Mouse (Mus musculus) heart, postnatal 0 days (tissue): ENCODE measurements at regions not wholly inside any gene's neighbourhood (a gene's known extent, or its start where the extent isn't known, plus 50 kb on each side); places are given as distances from the start of the nearest gene placed in this dataset.
A peak's percentile ranks its signal among the peaks of the same experiment; 100 is the strongest.

Source experiments
- ATAC-seq: fragments of 200-750 bp; cut with Nextera tagmentation; 2 replicates; pipeline ENCODE4 v1.8.0; 2017; ENCODE audit warnings: low read depth, moderate number of reproducible peaks, moderate library complexity; ENCODE audit not compliant: insufficient read depth
- DNase-seq: peaks from one replicate; pipeline ENCODE4 v3.0.0-alpha.2; 2016; ENCODE audit warnings: low spot score
- H3K27ac ChIP-seq: fragments of 300-500 bp; sonication (generic); 2 replicates; pipeline ENCODE4 v1.5.1; 2014; ENCODE audit warnings: low read depth, mild to moderate bottlenecking
- H3K27me3 ChIP-seq: fragments of 300-500 bp; sonication (generic); 2 replicates; pipeline ENCODE4 v1.6.1; 2014; ENCODE audit warnings: low read length, mixed read lengths; ENCODE audit not compliant: control insufficient read depth, insufficient read depth
- H3K36me3 ChIP-seq: fragments of 300-500 bp; sonication (generic); replicated peaks from 2 replicates; pipeline ENCODE4 v1.6.1; 2014; ENCODE audit warnings: low read length, mixed read lengths; ENCODE audit not compliant: control insufficient read depth, insufficient read depth
- H3K4me1 ChIP-seq: fragments of 300-500 bp; sonication (generic); 2 replicates; pipeline ENCODE4 v1.6.1; 2014; ENCODE audit warnings: antibody characterized with exemption; ENCODE audit not compliant: control insufficient read depth, insufficient read depth
- H3K4me2 ChIP-seq: fragments of 300-500 bp; sonication (generic); 2 replicates; pipeline ENCODE4 v1.6.1; 2014; ENCODE audit warnings: low read depth, mild to moderate bottlenecking, low read length, moderate library complexity
- H3K4me3 ChIP-seq: fragments of 300-500 bp; sonication (generic); 2 replicates; pipeline ENCODE4 v1.5.1; 2014; ENCODE audit warnings: low read depth, low read length
- H3K9ac ChIP-seq: fragments of 300-500 bp; sonication (generic); replicated peaks from 2 replicates; pipeline ENCODE4 v1.6.1; 2014; ENCODE audit warnings: low read depth, low read length, mixed read lengths
- H3K9me3 ChIP-seq: fragments of 300-500 bp; sonication (generic); replicated peaks from 2 replicates; pipeline ENCODE4 v1.6.1; 2016; ENCODE audit warnings: low read length; ENCODE audit not compliant: control insufficient read depth
- CTCF ChIP-seq: IDR thresholded peaks from 2 replicates; pipeline ENCODE4 v1.5.1; 2016; ENCODE audit warnings: antibody characterized with exemption, control low read depth, low read depth
- EP300 ChIP-seq: IDR thresholded peaks from 2 replicates; pipeline ENCODE4 v1.6.1; 2016; ENCODE audit warnings: antibody characterized with exemption, low read depth
- WGBS: fragments of 180-500 bp; shearing (Covaris S2); extraction: QIAGEN DNeasy Blood & Tissue Kit; methylation state at CpG from one replicate; pipeline ENCODE4 v1.1.7; 2014; 5-methylcytosine and 5-hydroxymethylcytosine counted together

- WGBS: 82% methylated on average over 5 of the region's 5 CpGs
- Histone ChIP-seq H3K36me3 (no peaks in the 10 kb centered on the region), H3K4me3 (no peak overlapping the region), H3K4me1 (peaks cover 23% of the 10 kb centered on the region; the same call in 1 of the 2 replicates), H3K27me3 (no peaks in the 10 kb centered on the region), H3K9me3 (no peaks in the 10 kb centered on the region), H3K4me2 (no peak overlapping the region), H3K27ac (no peak overlapping the region), H3K9ac (no peak overlapping the region)
- TF ChIP-seq CTCF (no peak), EP300 (no peak)
- ATAC-seq (0 out of 2 replicates have a peak, but pooled peaks have one; percentile 12), DNase-seq (no peak)
Measured at GRCm38 (mm10) chr13:63721011-63721625, 93.9 kb upstream of the Ercc6l2 start.

GRCm38 (mm10) chr13:63724293-63724692 is 90.7 kb upstream of the Ercc6l2 start:
- no peak overlapping the region for H3K9ac ChIP-seq
- no peaks in the 10 kb centered on the region for H3K27me3 ChIP-seq
- no peak overlapping the region for H3K4me3 ChIP-seq
- no peak for DNase-seq
- H3K27ac ChIP-seq: no peak overlapping the region
- 44% methylated on average over 2 of the region's 2 CpGs for whole genome bisulfite sequencing
- TF ChIP-seq EP300 (no peak), CTCF (no peak)
- ATAC-seq: no peak
- H3K9me3 ChIP-seq: no peaks in the 10 kb centered on the region
- H3K4me2 ChIP-seq: no peak overlapping the region
- H3K4me1 ChIP-seq: peaks cover 20% of the 10 kb centered on the region; the same call in 1 of the 2 replicates
- no peaks in the 10 kb centered on the region for H3K36me3 ChIP-seq

- H3K4me3 ChIP-seq: no peak overlapping the region
- no peak overlapping the region for H3K9ac ChIP-seq
- H3K27ac ChIP-seq: no peak overlapping the region
- DNase-seq (no peak), ATAC-seq (peak; percentile 30; the same call in 1 of the 2 replicates)
- H3K9me3 ChIP-seq: no peaks in the 10 kb centered on the region
- TF ChIP-seq CTCF: no peak
- peaks cover 13% of the 10 kb centered on the region; the same call in 1 of the 2 replicates for H3K4me1 ChIP-seq
- 65% methylated on average over 2 of the region's 2 CpGs for WGBS
- no peak overlapping the region for H3K4me2 ChIP-seq
- no peaks in the 10 kb centered on the region for H3K27me3 ChIP-seq
- H3K36me3 ChIP-seq: no peaks in the 10 kb centered on the region
Measured at GRCm38 (mm10) chr13:63724843-63725582, 90.0 kb upstream of the Ercc6l2 start.

GRCm38 (mm10) chr13:63726035-63726434 is 89.0 kb upstream of the Ercc6l2 start:
- no peak for ATAC-seq
- TF ChIP-seq EP300 (no peak), CTCF (no peak)
- no peaks in the 10 kb centered on the region for H3K36me3 ChIP-seq
- no peak overlapping the region for H3K9ac ChIP-seq
- H3K27me3 ChIP-seq: no peaks in the 10 kb centered on the region
- peaks cover 8% of the 10 kb centered on the region; the same call in 1 of the 2 replicates for H3K4me1 ChIP-seq
- H3K4me3 ChIP-seq: no peak overlapping the region
- 62% methylated on average over 2 of the region's 2 CpGs for WGBS
- H3K4me2 ChIP-seq: no peak overlapping the region
- no peaks in the 10 kb centered on the region for H3K9me3 ChIP-seq
- DNase-seq: no peak
- H3K27ac ChIP-seq: no peak overlapping the region

- Histone ChIP-seq H3K27ac (no peak overlapping the region), H3K9ac (no peak overlapping the region), H3K36me3 (no peaks in the 10 kb centered on the region), H3K9me3 (no peaks in the 10 kb centered on the region), H3K27me3 (no peaks in the 10 kb centered on the region), H3K4me1 (0 out of 2 replicates have a peak, but pooled peaks cover 7% of the 10 kb centered on the region), H3K4me3 (no peak overlapping the region), H3K4me2 (no peak overlapping the region)
- TF ChIP-seq EP300 (no peak), CTCF (no peak)
- DNase-seq (no peak), ATAC-seq (no peak)
- 88% methylated on average over 6 of the region's 6 CpGs for WGBS
Measured at GRCm38 (mm10) chr13:63726509-63726908, 88.5 kb upstream of the Ercc6l2 start.

- DNase-seq: no peak
- H3K9ac ChIP-seq: no peak overlapping the region
- no peak for ATAC-seq
- H3K36me3 ChIP-seq: no peaks in the 10 kb centered on the region
- no peak overlapping the region for H3K4me2 ChIP-seq
- H3K4me1 ChIP-seq: no peaks in the 10 kb centered on the region
- WGBS: 75% methylated on average over 5 of the region's 5 CpGs
- no peak overlapping the region for H3K4me3 ChIP-seq
- TF ChIP-seq EP300 (no peak), CTCF (no peak)
- no peaks in the 10 kb centered on the region for H3K9me3 ChIP-seq
- no peak overlapping the region for H3K27ac ChIP-seq
- no peaks in the 10 kb centered on the region for H3K27me3 ChIP-seq
Measured at GRCm38 (mm10) chr13:63735739-63736138, 79.3 kb upstream of the Ercc6l2 start.
